Mouse (Mus musculus): ENCODE results near the gene Zfp68. TPM values are rescaled to one million over a fixed set of nuclear protein-coding genes. Genes with fewer than 3 reads are reported as not detected.

The Zfp68 gene
- polyA plus RNA-seq (2014; fragmentation: Nextera tagmentation; extraction: Ambion mirVana), result 78.6 and 85.0 TPM in 2 replicates

DNA sequence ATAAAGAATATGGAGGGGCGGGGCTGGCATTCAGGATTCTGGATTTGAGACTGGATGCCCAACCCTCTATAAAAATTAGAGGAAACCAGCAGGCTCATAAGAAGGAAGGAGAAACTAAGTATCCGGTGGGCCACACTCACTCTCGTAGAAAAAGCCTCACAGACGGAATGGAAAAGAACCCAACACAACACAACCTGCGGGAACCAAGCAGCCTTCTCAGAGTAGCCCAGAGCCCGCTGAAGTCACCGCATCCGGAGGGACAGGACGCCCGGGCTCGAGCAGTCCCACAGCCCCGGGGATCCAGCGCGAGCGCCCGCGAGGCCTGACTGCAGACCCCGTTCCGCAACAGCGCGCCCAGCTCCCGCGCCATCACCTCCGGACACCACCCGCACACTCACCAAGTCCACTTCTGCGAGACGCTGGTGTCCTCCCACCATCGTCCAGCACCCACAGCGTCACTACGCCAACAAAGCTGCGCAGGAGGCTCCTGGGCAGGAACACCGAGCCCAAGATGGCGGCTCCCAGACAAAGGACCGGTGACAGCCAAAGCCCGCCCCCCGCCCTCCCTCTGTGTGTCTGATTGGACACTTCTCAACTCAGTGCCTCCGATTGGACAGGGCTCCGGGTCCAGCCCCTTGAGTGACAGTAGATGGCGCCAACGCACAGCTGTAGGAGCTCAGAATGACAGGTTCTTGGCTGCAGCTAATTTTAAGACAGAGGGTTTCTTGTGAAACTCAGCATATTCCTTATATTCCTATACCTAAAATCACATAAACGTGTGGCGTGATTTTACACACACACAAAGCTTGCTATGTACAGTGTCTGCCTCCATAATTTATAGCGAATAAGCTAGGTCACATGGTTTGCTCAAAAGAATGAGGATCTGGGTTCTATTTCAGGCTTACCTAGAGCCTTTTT lies at the start of gene Zfp68:
Zfp68 (minus strand) TSS at position 551 of the 918 bp plus-strand sequence.
- ATAC-seq (ENCODE audit: insufficient read depth) (peak; percentile 97), DNase-seq (peak; percentile 99)
- Histone ChIP-seq H3K9ac (peak within 1 kb of the TSS; percentile 98), H3K9me3 (ENCODE audit: low read depth, low read length) (peaks cover 28% of the 10 kb centered on the region), H3K4me3 (ENCODE audit: low read depth, low read length) (peak within 1 kb of the TSS; percentile 94), H3K4me2 (peak within 1 kb of the TSS; percentile 56), H3K36me3 (ENCODE audit: insufficient read depth) (peaks cover 39% of the 10 kb centered on the region), H3K27me3 (ENCODE audit: insufficient read depth, low read length) (no peaks in the 10 kb centered on the region), H3K27ac (ENCODE audit: low read depth) (peak within 1 kb of the TSS; percentile 99), H3K4me1 (ENCODE audit: insufficient read depth) (peaks cover 12% of the 10 kb centered on the region)
- peak; percentile 44 for TF ChIP-seq CTCF (IDR thresholded peaks at IDR 0.05; ENCODE audit: low read depth)
- under 1% methylated on average over 43 of the region's 43 CpGs for WGBS

DNA sequence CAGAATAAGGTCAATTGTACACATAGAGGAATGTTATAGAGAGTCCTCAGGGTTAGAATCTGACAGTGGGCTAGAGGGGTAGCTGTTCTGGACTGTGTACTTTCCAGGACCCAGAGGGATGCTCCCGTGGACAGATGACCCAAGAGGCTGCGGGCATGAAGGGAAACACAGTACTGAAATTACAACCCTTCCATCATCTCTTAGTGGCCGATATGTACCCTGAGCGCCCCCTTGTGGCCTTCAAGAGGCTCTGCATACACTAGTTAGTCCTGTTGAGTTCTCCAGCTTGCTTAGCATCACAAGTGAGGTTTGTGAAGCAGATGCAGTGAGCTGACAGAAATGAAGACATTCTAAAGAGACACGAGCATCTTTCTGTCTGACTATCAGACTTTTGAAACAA lies 39.4 kb upstream of the Zfp68 start:
- H3K4me2 ChIP-seq, result no peak overlapping the region
- 13% methylated on average over 5 of the region's 5 CpGs for WGBS

DNA sequence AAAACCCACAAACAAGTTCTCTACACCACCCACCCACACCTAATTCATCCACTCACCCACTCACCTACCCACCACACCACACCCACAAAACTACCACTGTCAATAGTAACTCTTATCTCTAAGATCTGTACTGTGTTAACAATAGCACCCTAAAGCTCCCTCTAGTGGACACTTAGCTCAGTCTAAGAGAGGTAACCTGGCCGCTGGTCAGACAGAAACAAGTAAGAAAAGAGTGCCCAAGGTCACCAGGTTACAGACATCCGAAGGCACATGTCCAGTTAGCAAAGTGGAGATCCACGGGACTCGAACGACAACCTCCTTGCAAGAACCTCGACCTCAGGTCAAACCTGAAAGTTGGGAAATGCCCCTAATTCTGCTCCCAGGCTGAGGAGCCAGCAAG lies 38.3 kb upstream of the Zfp68 start:
- no peak overlapping the region for H3K9ac ChIP-seq
- H3K36me3 ChIP-seq (ENCODE audit: insufficient read depth), result 0 out of 2 replicates have a peak, but pooled peaks cover 2% of the 10 kb centered on the region
- peak; percentile 78 for TF ChIP-seq CTCF (IDR thresholded peaks at IDR 0.05; ENCODE audit: low read depth)
- 29% methylated on average over 6 of the region's 6 CpGs for WGBS
- peak; percentile 81 for DNase-seq
- no peak overlapping the region for H3K27ac ChIP-seq (ENCODE audit: low read depth)
- H3K4me3 ChIP-seq (ENCODE audit: low read depth, low read length), result no peak overlapping the region
- peak; percentile 69; the same call in 1 of the 2 replicates for ATAC-seq (ENCODE audit: insufficient read depth)
- H3K4me1 ChIP-seq (ENCODE audit: insufficient read depth), result no peaks in the 10 kb centered on the region
- no peaks in the 10 kb centered on the region for H3K9me3 ChIP-seq (ENCODE audit: low read depth, low read length)
- no peaks in the 10 kb centered on the region for H3K27me3 ChIP-seq (ENCODE audit: insufficient read depth, low read length)
- no peak overlapping the region for H3K4me2 ChIP-seq

More for the DNA sequence above, 39.4 kb upstream of the Zfp68 start:
- Histone ChIP-seq H3K27ac (ENCODE audit: low read depth) (no peak overlapping the region), H3K9me3 (ENCODE audit: low read depth, low read length) (no peaks in the 10 kb centered on the region), H3K9ac (no peak overlapping the region), H3K27me3 (ENCODE audit: insufficient read depth, low read length) (no peaks in the 10 kb centered on the region), H3K4me1 (ENCODE audit: insufficient read depth) (no peaks in the 10 kb centered on the region), H3K4me3 (ENCODE audit: low read depth, low read length) (no peak overlapping the region), H3K36me3 (ENCODE audit: insufficient read depth) (no peaks in the 10 kb centered on the region)
- DNase-seq, result peak; percentile 76
- peak; percentile 91 for TF ChIP-seq CTCF (IDR thresholded peaks at IDR 0.05; ENCODE audit: low read depth)
- ATAC-seq (ENCODE audit: insufficient read depth), result peak; percentile 58

DNA sequence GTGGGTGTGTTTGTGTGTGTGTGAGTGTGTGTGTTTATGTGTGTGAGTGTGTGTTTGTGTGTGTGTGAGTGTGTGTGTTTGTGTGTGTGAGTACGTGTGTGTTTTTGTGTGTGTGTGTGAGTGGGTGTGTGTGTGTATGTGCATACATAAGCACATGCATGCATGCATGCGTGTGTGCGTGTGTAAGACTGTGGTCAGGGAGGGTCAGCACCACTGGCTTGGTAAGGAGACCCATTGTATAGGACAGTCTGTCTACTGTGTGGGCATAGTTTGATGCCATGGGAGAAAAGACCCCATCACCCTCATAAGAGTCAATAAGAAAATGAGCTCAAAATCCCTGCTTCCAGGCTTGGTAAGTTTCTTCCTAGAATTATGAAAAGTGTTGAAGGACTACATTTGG lies 37.8 kb upstream of the Zfp68 start:
- H3K4me3 ChIP-seq (ENCODE audit: low read depth, low read length), result no peak overlapping the region
- no peaks in the 10 kb centered on the region for H3K9me3 ChIP-seq (ENCODE audit: low read depth, low read length)
- DNase-seq (no peak), ATAC-seq (ENCODE audit: insufficient read depth) (no peak)
- TF ChIP-seq CTCF (IDR thresholded peaks at IDR 0.05; ENCODE audit: low read depth), result no peak
- no peak overlapping the region for H3K27ac ChIP-seq (ENCODE audit: low read depth)
- H3K9ac ChIP-seq, result no peak overlapping the region
- no peaks in the 10 kb centered on the region for H3K27me3 ChIP-seq (ENCODE audit: insufficient read depth, low read length)
- H3K4me1 ChIP-seq (ENCODE audit: insufficient read depth), result no peaks in the 10 kb centered on the region
- H3K4me2 ChIP-seq, result no peak overlapping the region
- H3K36me3 ChIP-seq (ENCODE audit: insufficient read depth), result 0 out of 2 replicates have a peak, but pooled peaks cover 3% of the 10 kb centered on the region
- 89% methylated on average over 3 of the region's 3 CpGs for WGBS

DNA sequence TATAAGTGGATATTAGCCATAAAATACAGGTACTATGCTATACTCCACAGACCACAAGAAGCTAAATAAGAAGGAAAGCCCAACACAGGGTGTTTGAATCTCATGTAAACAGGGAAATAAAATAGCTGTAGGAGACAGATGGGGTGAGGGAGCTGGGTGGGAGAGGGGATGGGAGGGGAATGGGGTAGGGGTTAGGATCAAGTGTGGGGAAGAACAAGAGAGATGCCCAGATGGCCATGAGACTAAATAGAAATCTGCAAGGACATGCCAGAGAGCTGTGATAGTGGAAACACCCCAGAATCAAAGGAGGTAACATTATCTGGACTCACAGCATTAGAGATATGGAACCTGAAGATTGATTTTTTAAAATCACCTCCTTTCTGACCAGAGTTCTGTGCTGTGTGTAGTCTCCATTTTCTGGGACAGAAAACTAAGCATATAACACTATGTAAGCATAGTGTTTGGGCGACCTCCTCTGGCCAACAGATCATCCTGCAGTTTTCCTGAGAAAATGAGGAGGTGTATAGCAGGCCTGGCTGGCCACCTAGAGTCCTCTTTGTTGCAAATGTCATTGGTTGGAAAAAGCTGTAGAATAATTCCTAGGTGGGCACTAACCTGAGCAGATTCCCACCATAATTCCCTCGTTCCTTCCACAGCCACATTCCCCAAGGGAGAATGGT lies 37.1 kb upstream of the Zfp68 start:
- peak; percentile 85 for DNase-seq
- Histone ChIP-seq H3K4me2 (no peak overlapping the region), H3K27me3 (ENCODE audit: insufficient read depth, low read length) (no peaks in the 10 kb centered on the region), H3K4me3 (ENCODE audit: low read depth, low read length) (no peak overlapping the region), H3K36me3 (ENCODE audit: insufficient read depth) (0 out of 2 replicates have a peak, but pooled peaks cover 3% of the 10 kb centered on the region), H3K4me1 (ENCODE audit: insufficient read depth) (no peaks in the 10 kb centered on the region), H3K9me3 (ENCODE audit: low read depth, low read length) (no peaks in the 10 kb centered on the region), H3K9ac (no peak overlapping the region), H3K27ac (ENCODE audit: low read depth) (no peak overlapping the region)
- ATAC-seq (ENCODE audit: insufficient read depth), result peak; percentile 74; the same call in 1 of the 2 replicates
- peak; percentile 80 for TF ChIP-seq CTCF (IDR thresholded peaks at IDR 0.05; ENCODE audit: low read depth)
- 17% methylated on average over 2 of the region's 2 CpGs for WGBS

DNA sequence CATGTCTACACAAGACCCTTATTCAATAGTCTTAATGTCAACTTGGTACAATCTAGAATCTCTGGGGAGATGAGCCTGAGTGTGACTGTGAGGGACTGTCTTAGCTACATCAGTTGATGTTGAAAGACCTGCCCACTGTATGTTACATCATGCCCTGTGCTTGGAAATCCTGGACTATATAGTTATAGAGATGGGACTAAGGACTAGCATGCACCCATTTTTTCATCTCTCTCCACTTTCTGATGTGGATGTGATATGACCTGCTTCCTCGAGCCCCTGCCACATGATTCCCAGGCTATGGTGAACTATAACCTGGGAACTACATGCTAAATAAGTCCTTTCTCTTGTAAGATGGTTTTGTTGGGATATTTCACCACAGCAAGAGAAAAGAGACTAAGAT lies 33.4 kb upstream of the Zfp68 start:
- Histone ChIP-seq H3K9me3 (ENCODE audit: low read depth, low read length) (no peaks in the 10 kb centered on the region), H3K36me3 (ENCODE audit: insufficient read depth) (peaks cover 17% of the 10 kb centered on the region), H3K27me3 (ENCODE audit: insufficient read depth, low read length) (no peaks in the 10 kb centered on the region), H3K4me3 (ENCODE audit: low read depth, low read length) (no peak overlapping the region), H3K4me1 (ENCODE audit: insufficient read depth) (no peaks in the 10 kb centered on the region), H3K9ac (no peak overlapping the region), H3K4me2 (no peak overlapping the region), H3K27ac (ENCODE audit: low read depth) (no peak overlapping the region)
- 96% methylated on average over 1 of the region's 1 CpGs for WGBS
- TF ChIP-seq CTCF (IDR thresholded peaks at IDR 0.05; ENCODE audit: low read depth), result no peak
- no peak for ATAC-seq (ENCODE audit: insufficient read depth)
- DNase-seq, result no peak

DNA sequence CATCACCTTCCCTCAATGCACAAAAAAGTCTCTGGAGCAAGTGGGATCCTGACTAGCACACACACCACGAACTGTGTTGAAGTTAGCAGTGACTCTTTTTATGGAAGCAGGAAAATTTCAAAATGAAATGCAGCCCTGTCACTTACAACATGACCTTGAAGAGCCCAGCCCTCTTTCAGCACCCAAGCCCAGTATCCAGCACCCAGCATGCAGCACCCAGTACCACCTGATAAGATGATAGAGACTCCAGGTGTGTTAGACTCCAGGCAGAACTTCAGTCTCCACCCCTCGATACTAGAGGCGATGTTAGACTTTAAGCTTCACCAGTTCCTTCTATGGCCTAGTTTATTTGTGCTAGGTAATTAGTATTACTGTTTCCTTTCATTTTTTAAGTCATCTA lies 22.2 kb upstream of the Zfp68 start:
- peaks cover 53% of the 10 kb centered on the region for H3K36me3 ChIP-seq (ENCODE audit: insufficient read depth)
- no peak for TF ChIP-seq CTCF (IDR thresholded peaks at IDR 0.05; ENCODE audit: low read depth)
- H3K4me1 ChIP-seq (ENCODE audit: insufficient read depth), result no peaks in the 10 kb centered on the region
- no peak for ATAC-seq (ENCODE audit: insufficient read depth)
- no peak overlapping the region for H3K4me3 ChIP-seq (ENCODE audit: low read depth, low read length)
- no peak overlapping the region for H3K4me2 ChIP-seq
- WGBS, result 87% methylated on average over 3 of the region's 3 CpGs
- no peak for DNase-seq
- H3K9me3 ChIP-seq (ENCODE audit: low read depth, low read length), result no peaks in the 10 kb centered on the region
- no peaks in the 10 kb centered on the region for H3K27me3 ChIP-seq (ENCODE audit: insufficient read depth, low read length)
- no peak overlapping the region for H3K9ac ChIP-seq
- no peak overlapping the region for H3K27ac ChIP-seq (ENCODE audit: low read depth)
